Mouse (Mus musculus) bone marrow macrophage, adult 2 months (primary cell): ENCODE data around the gene 4930402H24Rik.

Source experiments
- CTCF ChIP-seq: IDR thresholded peaks from 2 replicates; pipeline ENCODE4 v1.5.1; 2012; ENCODE audit warnings: low read depth, mild to moderate bottlenecking, low read length, moderate library complexity
- POLR2A ChIP-seq: IDR thresholded peaks from 2 replicates; pipeline ENCODE4 v1.6.1; 2012; ENCODE audit warnings: mild to moderate bottlenecking, low read depth, low read length, borderline replicate concordance

DNA sequence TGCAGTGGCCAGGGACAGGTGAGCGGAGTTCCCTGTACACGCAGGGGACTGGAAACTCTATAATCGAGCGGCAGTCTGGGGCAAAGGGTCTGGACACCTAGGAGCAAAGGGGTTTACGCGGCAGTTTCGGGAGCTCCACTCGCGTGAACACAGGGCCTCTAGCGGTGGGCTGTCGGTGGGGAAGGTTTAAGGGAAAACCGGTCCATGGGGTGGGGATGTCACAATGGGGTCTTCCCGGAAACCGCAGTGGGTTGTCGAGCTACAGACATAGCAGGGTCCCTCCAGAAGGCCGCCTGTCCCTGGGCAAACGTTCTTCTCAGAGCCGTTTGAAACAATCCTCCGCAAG, 66.7 kb downstream of the 4930402H24Rik start:
- TF ChIP-seq POLR2A = no peak
- peak; percentile 31; the same call in 1 of the 2 replicates for TF ChIP-seq CTCF
